Mouse (Mus musculus) megakaryocyte, embryonic 14.5 days (primary cell): ENCODE measurements around the gene Stoml2. TPM values are rescaled to one million over a fixed set of nuclear protein-coding genes. Genes with fewer than 3 reads are reported as not detected.
A peak's percentile ranks its signal among the peaks of the same experiment; 100 is the strongest.

Experiments used
- H3K27me3 ChIP-seq: replicated peaks from 2 replicates; pipeline ENCODE3; 2012; ENCODE audit warnings: inconsistent platforms
- H3K36me3 ChIP-seq: replicated peaks from 2 replicates; pipeline ENCODE3; 2012; ENCODE audit warnings: low read length, inconsistent platforms, mixed read lengths
- H3K4me1 ChIP-seq: 2 replicates; pipeline ENCODE4 v1.6.1; 2012; ENCODE audit warnings: inconsistent platforms
- H3K4me3 ChIP-seq: replicated peaks from 2 replicates; pipeline ENCODE3; 2012; ENCODE audit warnings: moderate library complexity, mild to moderate bottlenecking, inconsistent platforms
- H3K9me3 ChIP-seq: 2 replicates; pipeline ENCODE4 v1.6.1; 2012; ENCODE audit warnings: inconsistent platforms
- FLI1 ChIP-seq: IDR thresholded peaks from 2 replicates; pipeline ENCODE4 v1.6.1; 2012; ENCODE audit warnings: low read length, inconsistent platforms, mixed read lengths
- GATA1 ChIP-seq: IDR thresholded peaks from 3 replicates; pipeline ENCODE4 v1.6.1; 2012; ENCODE audit warnings: mixed read lengths, low read length, inconsistent platforms, borderline replicate concordance
- polyA plus RNA-seq: library from polyadenylated mRNA; stranded (reverse); fragments of >175 nt; gene quantifications from 2 replicates; pipeline ENCODE4 v1.2.3, GENCODE M21; 2012; ENCODE audit warnings: low replicate concordance; ENCODE audit not compliant: insufficient read depth

Stoml2 gene
- polyA plus RNA-seq, 1 experiment: 102 TPM

- Histone ChIP-seq H3K4me3 (peak within 1 kb of the TSS; percentile 96), H3K4me1 (peaks cover 42% of the 10 kb centered on the region), H3K27me3 (no peaks in the 10 kb centered on the region), H3K36me3 (peaks cover 83% of the 10 kb centered on the region), H3K9me3 (no peaks in the 10 kb centered on the region)
- TF ChIP-seq GATA1: no peak
- no peak for TF ChIP-seq FLI1
These were observed 6.2 kb downstream of the Stoml2 start, which contains the start of gene Pigo for GRCm38 (mm10) chr4:43025084-43025960. Gene Pigo, minus strand, starts transcription at chr4:43025819.

- Histone ChIP-seq H3K36me3 (peaks cover 83% of the 10 kb centered on the region), H3K4me1 (peaks cover 39% of the 10 kb centered on the region), H3K27me3 (no peaks in the 10 kb centered on the region), H3K4me3 (peak overlapping the region; percentile 96), H3K9me3 (no peaks in the 10 kb centered on the region)
- TF ChIP-seq FLI1 (no peak), GATA1 (no peak)
These were observed 6.8 kb downstream of the Stoml2 start for GRCm38 (mm10) chr4:43024673-43025072.

- Histone ChIP-seq H3K36me3 (peaks cover 79% of the 10 kb centered on the region), H3K4me1 (peaks cover 34% of the 10 kb centered on the region), H3K9me3 (no peaks in the 10 kb centered on the region), H3K4me3 (no peak overlapping the region), H3K27me3 (no peaks in the 10 kb centered on the region)
- TF ChIP-seq FLI1: no peak
These were observed 10.2 kb downstream of the Stoml2 start for GRCm38 (mm10) chr4:43021341-43021740.

DNA sequence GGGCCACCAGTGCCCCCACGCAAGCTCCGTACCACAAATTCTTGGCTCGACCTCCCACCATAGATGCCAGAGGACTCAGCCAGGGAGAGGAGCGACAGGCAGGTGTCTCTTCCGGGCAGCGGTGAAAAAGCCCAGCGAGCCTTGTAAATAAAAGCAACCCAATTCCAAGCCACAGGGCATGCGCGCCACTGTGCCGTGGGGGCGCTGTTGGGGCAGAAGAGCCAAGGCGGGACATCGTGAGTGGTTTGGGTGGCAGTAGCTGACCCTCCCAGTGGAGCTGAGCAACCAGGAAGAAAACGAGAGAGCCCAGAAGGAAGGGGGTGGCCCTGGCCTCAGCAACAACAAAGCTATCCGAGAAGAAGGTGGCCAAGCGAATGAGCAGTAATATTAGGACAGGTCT lies 10.6 kb downstream of the Stoml2 start:
- no peaks in the 10 kb centered on the region for H3K9me3 ChIP-seq
- no peak overlapping the region for H3K4me3 ChIP-seq
- peaks cover 32% of the 10 kb centered on the region for H3K4me1 ChIP-seq
- TF ChIP-seq GATA1 (no peak), FLI1 (no peak)
- no peaks in the 10 kb centered on the region for H3K27me3 ChIP-seq
- H3K36me3 ChIP-seq: peaks cover 79% of the 10 kb centered on the region

GRCm38 (mm10) chr4:43019641-43020465 lies 11.7 kb downstream of the Stoml2 start:
- H3K36me3 ChIP-seq: peaks cover 79% of the 10 kb centered on the region
- H3K4me1 ChIP-seq: peaks cover 25% of the 10 kb centered on the region
- no peaks in the 10 kb centered on the region for H3K9me3 ChIP-seq
- H3K4me3 ChIP-seq: no peak overlapping the region
- H3K27me3 ChIP-seq: no peaks in the 10 kb centered on the region
- TF ChIP-seq FLI1 (no peak), GATA1 (no peak)

DNA sequence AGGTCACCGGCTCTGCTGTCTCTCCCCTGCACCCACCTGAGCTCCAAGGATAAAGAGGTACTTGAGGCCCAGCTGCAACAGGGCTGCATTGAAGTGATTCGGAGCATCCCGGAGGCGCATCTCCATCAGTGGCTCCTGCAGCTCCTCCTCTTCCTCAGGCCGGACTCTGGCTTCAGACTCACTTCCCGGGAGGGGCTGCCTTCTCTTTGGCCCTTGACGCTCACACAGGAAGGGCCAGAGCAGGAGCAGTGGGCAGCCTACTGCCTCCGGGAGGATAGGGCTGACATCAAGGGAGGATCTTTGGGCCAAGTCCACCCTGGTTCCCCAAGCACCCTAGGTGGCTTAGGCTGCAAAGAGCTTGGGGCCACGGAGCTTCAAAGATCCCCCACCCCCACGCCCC lies 12.3 kb downstream of the Stoml2 start:
- H3K4me3 ChIP-seq: no peak overlapping the region
- H3K27me3 ChIP-seq: no peaks in the 10 kb centered on the region
- H3K4me1 ChIP-seq: peaks cover 18% of the 10 kb centered on the region
- TF ChIP-seq FLI1 (no peak), GATA1 (no peak)
- H3K9me3 ChIP-seq: no peaks in the 10 kb centered on the region
- peaks cover 73% of the 10 kb centered on the region for H3K36me3 ChIP-seq

DNA sequence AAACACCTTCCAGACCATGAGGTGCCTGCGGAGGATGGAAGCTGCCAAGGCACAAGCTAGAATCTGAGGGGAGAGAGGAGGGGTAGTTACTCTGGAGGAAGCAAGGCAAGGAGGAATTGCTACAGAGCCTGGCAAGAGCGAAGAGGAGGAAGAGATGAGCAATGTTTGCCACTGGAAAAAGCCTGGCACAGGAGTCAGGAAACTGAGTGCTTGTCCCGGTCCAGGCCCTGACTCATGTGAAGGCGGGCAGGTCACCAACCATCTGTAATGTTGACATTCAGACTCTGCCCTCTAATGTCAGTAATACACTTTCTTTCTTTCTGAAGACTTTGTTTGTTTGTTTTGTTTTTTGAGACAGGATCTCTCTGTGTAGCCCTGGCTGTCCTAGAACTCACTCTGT lies 13.4 kb downstream of the Stoml2 start:
- Histone ChIP-seq H3K36me3 (peaks cover 63% of the 10 kb centered on the region), H3K27me3 (no peaks in the 10 kb centered on the region), H3K4me3 (no peak overlapping the region), H3K4me1 (peaks cover 8% of the 10 kb centered on the region), H3K9me3 (no peaks in the 10 kb centered on the region)
- TF ChIP-seq GATA1: no peak

GRCm38 (mm10) chr4:43012091-43012490 lies 19.4 kb downstream of the Stoml2 start:
- peaks cover 14% of the 10 kb centered on the region for H3K4me1 ChIP-seq
- H3K27me3 ChIP-seq: no peaks in the 10 kb centered on the region
- no peaks in the 10 kb centered on the region for H3K9me3 ChIP-seq
- H3K4me3 ChIP-seq: no peak overlapping the region
- peaks cover 22% of the 10 kb centered on the region for H3K36me3 ChIP-seq
- no peak for TF ChIP-seq FLI1
- TF ChIP-seq GATA1: no peak

GRCm38 (mm10) chr4:43010161-43011038 lies 21.1 kb downstream of the Stoml2 start, which contains the start of gene Fancg:
Gene Fancg, minus strand, starts transcription at chr4:43010506.
- H3K9me3 ChIP-seq: no peaks in the 10 kb centered on the region
- no peak for TF ChIP-seq GATA1
- no peak for TF ChIP-seq FLI1
- peaks cover 31% of the 10 kb centered on the region for H3K36me3 ChIP-seq
- H3K4me1 ChIP-seq: peaks cover 18% of the 10 kb centered on the region
- H3K4me3 ChIP-seq: peak within 1 kb of the TSS; percentile 99
- H3K27me3 ChIP-seq: no peaks in the 10 kb centered on the region
